Mouse (Mus musculus): ENCODE results near the gene Ndufs1. TPM values are rescaled to one million over a fixed set of nuclear protein-coding genes. Genes with fewer than 3 reads are reported as not detected.

The Ndufs1 gene
- polyA plus RNA-seq, 1 experiment from 2014 or later, result 102 TPM

- TF ChIP-seq CTCF (IDR thresholded peaks at IDR 0.05; ENCODE audit: low read depth) (no peak), EP300 (IDR thresholded peaks at IDR 0.05; ENCODE audit: low read depth) (no peak)
- Histone ChIP-seq H3K27ac (ENCODE audit: low read depth) (no peak overlapping the region), H3K9me3 (ENCODE audit: low read length) (no peaks in the 10 kb centered on the region), H3K27me3 (ENCODE audit: insufficient read depth, low read length) (no peaks in the 10 kb centered on the region), H3K4me2 (ENCODE audit: low read depth, low read length) (no peak overlapping the region), H3K4me3 (ENCODE audit: low read depth, low read length) (no peak overlapping the region), H3K36me3 (replicated peaks; ENCODE audit: insufficient read depth, low read length) (no peaks in the 10 kb centered on the region), H3K4me1 (ENCODE audit: insufficient read depth) (0 out of 2 replicates have a peak, but pooled peaks cover 3% of the 10 kb centered on the region), H3K9ac (replicated peaks) (no peak overlapping the region)
- DNase-seq (no peak), ATAC-seq (no peak)
- WGBS (ENCODE audit: insufficient replicate concordance), result 88% methylated on average over 1 of the region's 1 CpGs
Measured at GRCm38 (mm10) chr1:63203471-63203870, 26.8 kb upstream of the Ndufs1 start.

- Histone ChIP-seq H3K27ac (ENCODE audit: low read depth) (no peak overlapping the region), H3K9me3 (ENCODE audit: low read length) (no peaks in the 10 kb centered on the region), H3K4me2 (ENCODE audit: low read depth, low read length) (no peak overlapping the region), H3K27me3 (ENCODE audit: insufficient read depth, low read length) (no peaks in the 10 kb centered on the region), H3K9ac (replicated peaks) (no peak overlapping the region), H3K36me3 (replicated peaks; ENCODE audit: insufficient read depth, low read length) (no peaks in the 10 kb centered on the region), H3K4me3 (ENCODE audit: low read depth, low read length) (no peak overlapping the region), H3K4me1 (ENCODE audit: insufficient read depth) (0 out of 2 replicates have a peak, but pooled peaks cover 3% of the 10 kb centered on the region)
- no peak for DNase-seq
- no peak for ATAC-seq
- TF ChIP-seq EP300 (IDR thresholded peaks at IDR 0.05; ENCODE audit: low read depth) (no peak), CTCF (IDR thresholded peaks at IDR 0.05; ENCODE audit: low read depth) (no peak)
- WGBS (ENCODE audit: insufficient replicate concordance), result 85% methylated on average over 1 of the region's 1 CpGs
Measured at GRCm38 (mm10) chr1:63201672-63202071, 25.0 kb upstream of the Ndufs1 start.

GRCm38 (mm10) chr1:63200322-63200721 is 23.7 kb upstream of the Ndufs1 start:
- no peak overlapping the region for H3K27ac ChIP-seq (ENCODE audit: low read depth)
- 89% methylated on average over 18 of the region's 18 CpGs for WGBS (ENCODE audit: insufficient replicate concordance)
- H3K4me1 ChIP-seq (ENCODE audit: insufficient read depth), result 0 out of 2 replicates have a peak, but pooled peaks cover 3% of the 10 kb centered on the region
- ATAC-seq (no peak), DNase-seq (no peak)
- H3K27me3 ChIP-seq (ENCODE audit: insufficient read depth, low read length), result no peaks in the 10 kb centered on the region
- H3K9ac ChIP-seq (replicated peaks), result no peak overlapping the region
- H3K4me3 ChIP-seq (ENCODE audit: low read depth, low read length), result no peak overlapping the region
- H3K9me3 ChIP-seq (ENCODE audit: low read length), result no peaks in the 10 kb centered on the region
- H3K36me3 ChIP-seq (replicated peaks; ENCODE audit: insufficient read depth, low read length), result no peaks in the 10 kb centered on the region
- H3K4me2 ChIP-seq (ENCODE audit: low read depth, low read length), result no peak overlapping the region
- no peak for TF ChIP-seq CTCF (IDR thresholded peaks at IDR 0.05; ENCODE audit: low read depth)
- TF ChIP-seq EP300 (IDR thresholded peaks at IDR 0.05; ENCODE audit: low read depth), result no peak

- H3K4me1 ChIP-seq (ENCODE audit: insufficient read depth), result 0 out of 2 replicates have a peak, but pooled peaks cover under 1% of the 10 kb centered on the region
- H3K27ac ChIP-seq (ENCODE audit: low read depth), result no peak overlapping the region
- TF ChIP-seq EP300 (IDR thresholded peaks at IDR 0.05; ENCODE audit: low read depth) (no peak), CTCF (IDR thresholded peaks at IDR 0.05; ENCODE audit: low read depth) (no peak)
- no peak overlapping the region for H3K4me3 ChIP-seq (ENCODE audit: low read depth, low read length)
- no peaks in the 10 kb centered on the region for H3K36me3 ChIP-seq (replicated peaks; ENCODE audit: insufficient read depth, low read length)
- DNase-seq (no peak), ATAC-seq (no peak)
- H3K9me3 ChIP-seq (ENCODE audit: low read length), result no peaks in the 10 kb centered on the region
- H3K27me3 ChIP-seq (ENCODE audit: insufficient read depth, low read length), result no peaks in the 10 kb centered on the region
- 84% methylated on average over 6 of the region's 6 CpGs for WGBS (ENCODE audit: insufficient replicate concordance)
- no peak overlapping the region for H3K9ac ChIP-seq (replicated peaks)
- H3K4me2 ChIP-seq (ENCODE audit: low read depth, low read length), result no peak overlapping the region
Measured at GRCm38 (mm10) chr1:63199387-63199786, 22.8 kb upstream of the Ndufs1 start.

- H3K9ac ChIP-seq (replicated peaks), result no peak overlapping the region
- no peak overlapping the region for H3K4me2 ChIP-seq (ENCODE audit: low read depth, low read length)
- no peaks in the 10 kb centered on the region for H3K36me3 ChIP-seq (replicated peaks; ENCODE audit: insufficient read depth, low read length)
- H3K4me1 ChIP-seq (ENCODE audit: insufficient read depth), result no peaks in the 10 kb centered on the region
- ATAC-seq (no peak), DNase-seq (no peak)
- no peaks in the 10 kb centered on the region for H3K9me3 ChIP-seq (ENCODE audit: low read length)
- H3K4me3 ChIP-seq (ENCODE audit: low read depth, low read length), result no peak overlapping the region
- TF ChIP-seq CTCF (IDR thresholded peaks at IDR 0.05; ENCODE audit: low read depth) (no peak), EP300 (IDR thresholded peaks at IDR 0.05; ENCODE audit: low read depth) (no peak)
- no peak overlapping the region for H3K27ac ChIP-seq (ENCODE audit: low read depth)
- no peaks in the 10 kb centered on the region for H3K27me3 ChIP-seq (ENCODE audit: insufficient read depth, low read length)
- WGBS (ENCODE audit: insufficient replicate concordance), result 42% methylated on average over 5 of the region's 5 CpGs
Measured at GRCm38 (mm10) chr1:63195848-63196512, 19.3 kb upstream of the Ndufs1 start.

GRCm38 (mm10) chr1:63192306-63193065 is 15.9 kb upstream of the Ndufs1 start:
- no peak overlapping the region for H3K9ac ChIP-seq (replicated peaks)
- no peaks in the 10 kb centered on the region for H3K4me1 ChIP-seq (ENCODE audit: insufficient read depth)
- H3K9me3 ChIP-seq (ENCODE audit: low read length), result no peaks in the 10 kb centered on the region
- ATAC-seq, result no peak
- TF ChIP-seq EP300 (IDR thresholded peaks at IDR 0.05; ENCODE audit: low read depth) (no peak), CTCF (IDR thresholded peaks at IDR 0.05; ENCODE audit: low read depth) (no peak)
- DNase-seq, result no peak
- H3K4me2 ChIP-seq (ENCODE audit: low read depth, low read length), result no peak overlapping the region
- no peak overlapping the region for H3K4me3 ChIP-seq (ENCODE audit: low read depth, low read length)
- no peaks in the 10 kb centered on the region for H3K27me3 ChIP-seq (ENCODE audit: insufficient read depth, low read length)
- no peaks in the 10 kb centered on the region for H3K36me3 ChIP-seq (replicated peaks; ENCODE audit: insufficient read depth, low read length)
- 68% methylated on average over 11 of the region's 11 CpGs for WGBS (ENCODE audit: insufficient replicate concordance)
- no peak overlapping the region for H3K27ac ChIP-seq (ENCODE audit: low read depth)
